Mouse (Mus musculus) lung, postnatal 4 days (tissue): Measurements from ENCODE around the gene Mical2.
A peak's percentile ranks its signal among the peaks of the same experiment; 100 is the strongest.

Experiments used
- DNase-seq, 2 experiments: peaks; one replicate each; pipeline ENCODE4 v3.0.0; 2021

The Mical2 gene

DNA sequence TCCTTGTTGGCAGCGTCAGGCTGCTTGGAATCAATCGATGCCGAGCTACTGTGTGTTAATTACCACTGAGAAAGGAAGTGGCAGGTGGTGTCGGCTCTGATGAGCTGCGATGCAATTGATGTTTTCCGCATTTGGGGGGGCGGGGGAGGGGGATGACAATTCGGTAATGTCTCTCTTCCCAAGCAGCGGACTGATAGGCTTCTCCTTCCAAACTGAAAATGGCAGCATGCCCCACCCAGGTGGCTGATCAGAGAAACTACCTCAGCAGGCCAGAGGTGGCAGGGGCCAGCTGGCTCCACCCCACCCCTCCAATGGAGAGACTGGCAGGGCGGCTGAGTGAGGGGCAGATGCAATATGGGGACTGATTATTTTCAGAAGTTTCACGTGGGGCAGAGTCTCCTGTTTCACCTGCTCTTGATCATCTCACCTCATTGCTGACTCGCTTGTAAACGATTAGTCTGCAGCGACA, 190.4 kb downstream of the Mical2 start:
- DNase-seq: no peak

GRCm38 (mm10) chr7:112416730-112417513, 191.3 kb downstream of the Mical2 start:
- DNase-seq: no peak

- DNase-seq: no peak
Observed at GRCm38 (mm10) chr7:112417598-112417997, 191.9 kb downstream of the Mical2 start.

DNA sequence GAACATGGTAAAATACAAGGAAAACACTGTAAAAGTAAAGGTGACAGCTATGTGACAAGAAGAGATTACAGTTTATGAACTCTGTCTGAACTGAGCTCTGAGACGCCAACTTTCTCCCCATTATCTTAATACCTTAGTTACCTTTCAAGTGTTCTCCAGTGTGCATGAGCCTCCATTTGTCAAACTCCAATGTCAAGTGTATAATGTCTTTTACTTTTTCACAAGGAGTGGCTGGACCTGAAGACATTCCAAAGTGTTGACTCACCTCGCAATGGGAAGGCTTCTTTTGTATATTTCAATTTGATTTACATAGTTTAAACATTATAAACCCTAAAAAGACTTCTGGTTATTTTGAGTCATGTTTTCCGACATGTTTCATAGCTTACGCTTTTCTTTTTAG, 197.8 kb downstream of the Mical2 start:
- DNase-seq: no peak

DNA sequence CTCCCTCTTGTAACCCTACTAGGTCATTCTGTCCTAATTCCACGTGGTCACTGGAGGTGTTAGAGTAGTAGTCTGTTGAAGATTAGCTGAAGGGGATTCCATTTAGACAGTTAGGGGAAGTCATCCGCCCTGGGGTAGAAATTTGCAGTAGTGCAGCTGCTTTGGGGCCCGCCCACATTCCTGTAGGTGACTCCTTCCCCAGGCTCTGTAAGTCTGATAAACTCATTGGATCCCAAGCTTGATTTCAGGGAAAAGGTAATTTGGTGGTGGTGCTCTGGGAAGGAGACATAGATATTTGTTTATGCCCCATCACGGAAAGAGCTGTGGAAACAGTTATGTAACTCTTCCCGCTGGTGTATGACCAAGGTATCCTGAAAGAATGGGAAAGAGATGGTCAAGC, 201.2 kb downstream of the Mical2 start:
- no peak for DNase-seq

GRCm38 (mm10) chr7:112427357-112428157, 201.9 kb downstream of the Mical2 start, which contains the start of gene Parva:
Parva (plus strand) TSS chr7:112427505.
- DNase-seq: peak; percentile 84 to 90

DNA sequence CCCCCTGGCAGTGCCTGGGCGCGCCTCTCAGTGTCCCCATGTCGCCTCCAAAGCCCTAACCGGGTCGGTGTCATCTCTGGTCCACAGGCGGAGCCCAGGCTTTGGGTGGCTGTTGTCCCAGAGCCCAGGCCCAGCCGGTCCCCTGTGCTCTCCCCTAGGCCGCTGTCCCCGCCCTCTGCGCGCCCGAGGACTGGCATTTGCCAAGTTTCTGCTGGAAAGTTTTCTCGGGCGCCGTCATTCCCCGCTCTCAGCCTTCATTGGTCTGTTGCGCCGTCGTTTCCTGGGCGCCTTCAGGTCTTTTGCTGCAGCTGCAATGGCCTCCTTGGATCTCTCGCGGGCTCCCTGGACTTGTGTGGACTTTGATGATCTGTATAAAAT, 202.5 kb downstream of the Mical2 start:
- peak; percentile 92 to 95 for DNase-seq

DNA sequence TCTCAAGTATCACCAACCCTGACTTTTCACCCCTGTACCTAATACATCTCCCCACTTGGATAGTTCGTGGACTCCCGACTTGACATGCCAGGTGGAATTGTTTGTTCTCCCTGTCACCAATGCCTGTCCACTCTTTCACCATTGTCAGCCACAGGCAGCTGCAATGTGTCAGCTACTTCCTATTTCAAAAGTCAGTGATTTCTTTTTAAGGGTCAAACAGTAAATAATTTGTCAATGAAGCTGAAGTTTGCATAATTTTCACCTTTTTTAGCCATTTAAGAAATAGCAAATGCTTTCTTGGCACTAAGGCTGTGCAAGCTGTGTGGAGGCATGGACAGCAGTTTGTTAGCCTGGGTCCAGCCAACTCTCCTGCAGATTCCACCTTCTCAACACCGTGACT, 214.2 kb downstream of the Mical2 start:
- no peak for DNase-seq

GRCm38 (mm10) chr7:112444152-112444984, 218.7 kb downstream of the Mical2 start:
- DNase-seq: peak; percentile 52 to 73

- no peak for DNase-seq
Observed at GRCm38 (mm10) chr7:112444985-112445367, 219.3 kb downstream of the Mical2 start.

- no peak for DNase-seq
Observed at GRCm38 (mm10) chr7:112446498-112446897, 220.8 kb downstream of the Mical2 start.

DNA sequence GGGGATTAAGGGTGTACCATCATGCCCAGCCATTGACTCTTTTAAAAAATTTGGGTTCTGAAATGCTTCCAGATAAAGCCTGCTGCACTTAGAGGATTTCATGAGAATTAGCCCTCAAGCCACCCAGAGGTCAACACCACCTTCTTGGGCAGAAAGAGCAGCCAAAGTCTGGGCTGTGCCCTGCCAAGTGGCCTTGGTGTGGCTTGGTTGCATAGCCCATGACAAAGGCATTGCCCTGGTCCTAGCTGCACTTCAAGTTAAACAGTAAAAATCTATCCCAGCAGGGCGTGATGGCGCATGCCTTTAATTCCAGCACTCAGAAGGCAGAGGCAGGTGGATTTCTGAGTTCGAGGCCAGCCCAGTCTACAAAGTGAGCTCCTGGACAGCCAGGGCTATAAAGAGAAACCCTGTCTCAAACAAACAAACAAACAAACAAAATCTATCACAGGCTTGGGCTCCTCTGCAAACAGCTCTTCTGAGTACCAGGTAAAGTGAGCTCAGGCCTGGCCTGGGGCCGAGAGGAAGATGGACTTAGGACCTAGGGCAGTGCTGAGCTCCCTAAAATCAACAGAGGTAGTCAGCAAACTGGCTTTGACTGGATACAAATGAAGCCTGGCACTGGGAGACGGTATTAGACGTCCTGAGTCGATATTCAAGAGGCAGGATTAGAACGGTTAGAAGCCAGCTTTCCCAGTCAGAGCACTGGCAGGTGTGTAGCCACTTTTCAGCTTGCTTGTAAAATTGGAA, 224.5 kb downstream of the Mical2 start:
- DNase-seq: no peak

DNA sequence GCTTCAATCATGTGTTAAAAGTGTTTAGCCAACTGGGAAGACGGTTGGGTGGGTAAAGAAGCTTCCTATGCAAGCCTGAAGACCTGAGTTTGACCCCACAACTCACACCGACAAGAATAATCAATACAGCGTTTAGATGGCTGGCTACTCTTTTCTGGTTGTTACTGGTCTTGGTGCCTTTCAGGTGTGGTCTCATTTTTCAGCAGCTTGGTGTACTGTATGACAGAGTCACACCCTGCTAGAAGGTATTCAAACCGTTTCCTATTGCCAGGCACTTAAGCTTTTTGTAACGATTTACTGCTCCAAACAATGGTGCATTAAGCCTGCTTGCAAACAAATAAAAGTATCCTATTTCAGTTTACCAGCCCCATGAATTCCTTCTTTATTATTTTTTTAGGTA, 226.8 kb downstream of the Mical2 start:
- no peak for DNase-seq

DNA sequence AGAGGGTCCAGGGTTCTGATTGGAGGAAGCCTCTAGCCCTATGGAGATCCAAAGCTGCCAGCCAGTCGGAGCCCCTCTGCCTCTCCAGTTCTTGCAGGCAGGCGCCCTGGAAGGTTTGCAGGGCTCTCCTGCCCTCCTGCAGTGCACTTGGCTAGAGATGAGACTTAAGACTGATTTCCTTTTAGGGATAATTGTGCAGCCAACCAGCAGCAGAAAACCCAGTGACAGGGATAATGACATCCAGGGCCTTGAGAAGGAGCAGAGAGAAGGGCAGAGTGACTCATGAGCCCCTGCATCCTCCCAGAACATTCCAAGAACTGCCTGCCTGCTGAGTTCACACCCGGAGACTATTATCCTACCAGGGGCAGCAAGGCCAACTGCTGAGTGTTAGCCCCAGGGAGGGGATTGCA, 228.2 kb downstream of the Mical2 start:
- peak; percentile 56 to 86 for DNase-seq

- no peak for DNase-seq
Observed at GRCm38 (mm10) chr7:112454380-112454779, 228.7 kb downstream of the Mical2 start.

DNA sequence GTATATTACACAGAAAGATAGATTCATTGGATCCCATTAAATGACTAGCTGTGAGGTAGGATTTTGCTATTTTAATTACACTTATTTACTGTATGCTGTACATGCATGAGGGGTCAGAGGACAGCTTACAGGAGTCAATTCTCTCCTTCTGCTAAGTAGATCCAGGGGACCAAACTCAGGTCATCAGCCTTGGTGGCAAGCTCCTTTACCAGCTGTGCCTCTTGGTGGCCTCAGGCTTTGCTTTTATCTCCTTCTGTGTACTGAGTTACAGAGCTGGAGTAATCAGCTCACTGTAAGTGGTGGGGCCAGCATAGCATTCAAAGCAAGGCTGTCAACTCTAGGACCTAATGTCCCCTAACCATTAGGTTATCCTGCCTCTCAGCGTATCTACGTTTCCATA, 229.3 kb downstream of the Mical2 start:
- no peak for DNase-seq

GRCm38 (mm10) chr7:112455566-112456110, 230.0 kb downstream of the Mical2 start:
- no peak for DNase-seq

DNA sequence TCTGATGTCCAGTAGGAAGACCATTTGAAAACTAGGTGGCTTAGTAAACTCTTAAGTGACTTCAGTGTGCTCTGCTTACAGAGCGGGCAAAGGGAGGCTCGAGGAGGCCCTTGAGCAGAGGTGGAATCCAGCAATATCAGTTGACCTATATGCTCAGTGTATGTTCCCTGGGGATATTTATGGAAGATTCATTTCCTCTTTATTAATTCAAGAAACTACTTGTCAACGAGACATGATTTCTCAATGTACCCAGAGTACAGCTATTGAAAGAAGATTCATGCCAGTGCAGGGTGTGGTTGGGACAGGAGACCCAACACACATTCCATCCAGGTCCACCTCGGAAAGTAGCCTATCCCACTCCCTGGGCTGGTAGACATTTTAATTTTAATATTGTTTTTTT, 231.7 kb downstream of the Mical2 start:
- DNase-seq: no peak

- DNase-seq: no peak
Observed at GRCm38 (mm10) chr7:112457920-112458319, 232.3 kb downstream of the Mical2 start.

GRCm38 (mm10) chr7:112458440-112458839, 232.8 kb downstream of the Mical2 start:
- peak; percentile 45 to 59 for DNase-seq
